Mouse (Mus musculus) spleen, adult 2 months (tissue): Measurements from ENCODE around the gene Dlgap4. TPM values are rescaled to one million over a fixed set of nuclear protein-coding genes. Genes with fewer than 3 reads are reported as not detected.

Source experiments
- DNase-seq, 2 experiments: peaks; one replicate each; pipeline versions ENCODE4 v3.0.0 to v3.0.0-alpha.2; 2012 to 2021; ENCODE audit warnings: low spot score in 2 of 2, low read depth in 1 of 2
- H3K27ac ChIP-seq: fragments of 200-500 bp; 2 replicates; pipeline ENCODE4 v1.5.1; 2012; ENCODE audit warnings: low read length, inconsistent platforms; ENCODE audit not compliant: insufficient read depth
- H3K27me3 ChIP-seq: fragments of 200-500 bp; 2 replicates; pipeline ENCODE4 v1.6.1; 2012; ENCODE audit warnings: mild to moderate bottlenecking, moderate library complexity, low read length, inconsistent platforms; ENCODE audit not compliant: control insufficient read depth, insufficient read depth
- H3K36me3 ChIP-seq: fragments of 200-500 bp; 2 replicates; pipeline ENCODE4 v1.6.1; 2012; ENCODE audit warnings: mild to moderate bottlenecking, low read length, inconsistent platforms; ENCODE audit not compliant: control insufficient read depth, insufficient read depth
- H3K4me1 ChIP-seq: fragments of 200-500 bp; 2 replicates; pipeline ENCODE4 v1.6.1; 2011; ENCODE audit warnings: inconsistent platforms; ENCODE audit not compliant: control insufficient read depth, insufficient read depth, insufficient read length
- H3K4me3 ChIP-seq: fragments of 200-500 bp; 2 replicates; pipeline ENCODE4 v1.5.1; 2011; ENCODE audit warnings: mild to moderate bottlenecking, inconsistent platforms; ENCODE audit not compliant: insufficient read depth, insufficient read length; ENCODE audit errors: extremely low read depth
- CTCF ChIP-seq: fragments of 200-500 bp; IDR thresholded peaks from 2 replicates; pipeline ENCODE4 v1.5.1; 2011; ENCODE audit warnings: mild to moderate bottlenecking, inconsistent platforms; ENCODE audit not compliant: insufficient read depth, insufficient read length, insufficient replicate concordance; ENCODE audit errors: extremely low read depth
- POLR2A ChIP-seq: fragments of 200-500 bp; IDR thresholded peaks from 2 replicates; pipeline ENCODE4 v1.6.1; 2011; ENCODE audit warnings: low read depth, low read length, inconsistent platforms
- WGBS: fragments of 180-500 bp; shearing (Covaris S2); methylation state at CpG from one replicate; pipeline ENCODE4 v1.1.7; 2018; 5-methylcytosine and 5-hydroxymethylcytosine counted together
- polyA plus RNA-seq: library from polyadenylated mRNA; depleted of rRNA; stranded (reverse); fragments of >200 nt; gene quantifications from 2 replicates; pipeline ENCODE4 v1.2.3, GENCODE M21; 2012; rRNA removed

Dlgap4 gene
- polyA plus RNA-seq, 1 experiment = 61.8 TPM

DNA sequence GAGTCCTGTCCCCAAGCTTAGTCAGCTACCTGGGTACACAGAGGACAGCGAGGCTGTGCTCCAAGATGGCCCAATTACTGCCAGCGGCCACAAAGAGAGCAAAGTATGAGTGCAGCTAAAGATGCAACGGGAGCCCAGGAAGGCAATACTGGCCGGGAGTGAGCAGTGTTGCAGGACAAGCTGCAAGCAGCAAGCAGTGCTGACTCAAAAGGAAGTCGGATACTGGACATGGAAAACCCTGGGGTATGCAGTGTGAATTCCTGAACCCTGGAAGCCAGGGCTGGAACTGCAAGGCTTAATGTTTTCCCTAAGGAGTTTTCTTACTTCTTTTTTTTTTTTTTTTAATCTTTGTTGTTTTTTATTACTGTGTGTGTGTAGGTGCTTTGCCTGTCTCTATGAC, 198.1 kb downstream of the Dlgap4 start:
- TF ChIP-seq CTCF (no peak), POLR2A (no peak)
- no peaks in the 10 kb centered on the region for H3K4me1 ChIP-seq
- WGBS = 73% methylated on average over 5 of the region's 5 CpGs
- H3K27me3 ChIP-seq = no peaks in the 10 kb centered on the region
- DNase-seq = no peak
- H3K27ac ChIP-seq = no peak overlapping the region
- no peaks in the 10 kb centered on the region for H3K36me3 ChIP-seq
- no peak overlapping the region for H3K4me3 ChIP-seq

Other genes with a start within 250 kb of the Dlgap4 start
- 3.2 and 4.4 TPM in 2 replicates for gene Epb41l1, start 192.8 kb upstream of the Dlgap4 start, polyA plus RNA-seq
- 13.0 and 23.4 TPM in 2 replicates for gene Aar2, start 66.1 kb upstream of the Dlgap4 start, polyA plus RNA-seq
- gene Myl9, start 161.7 kb downstream of the Dlgap4 start, polyA plus RNA-seq = 100 and 116 TPM in 2 replicates
- 10.5 and 11.8 TPM in 2 replicates for gene Tgif2, start 226.3 kb downstream of the Dlgap4 start, polyA plus RNA-seq
- 1.0 and 1.5 TPM in 2 replicates for gene 4930518I15Rik, start 244.2 kb downstream of the Dlgap4 start, polyA plus RNA-seq
- 34.8 and 61.5 TPM in 2 replicates for gene Rab5if, start 249.4 kb downstream of the Dlgap4 start, polyA plus RNA-seq